Mouse (Mus musculus): Measurements from ENCODE around the gene Sec14l4. TPM values are rescaled to one million over a fixed set of nuclear protein-coding genes. Genes with fewer than 3 reads are reported as not detected.

The Sec14l4 gene
- not detected in 2 replicates for polyA plus RNA-seq (2016; fragmentation: Nextera tagmentation; extraction: Ambion mirVana)

GRCm38 (mm10) chr11:4031126-4031941, at the start of gene Sec14l4:
Gene Sec14l4 (plus strand): TSS chr11:4031462.
- Histone ChIP-seq H3K4me3 (no peak within 1 kb of the TSS), H3K27me3 (ENCODE audit: insufficient read depth, poor library complexity, severe bottlenecking) (peaks cover 18% of the 10 kb centered on the region), H3K36me3 (no peaks in the 10 kb centered on the region), H3K4me1 (replicated peaks) (0 out of 2 replicates have a peak, but pooled peaks cover 6% of the 10 kb centered on the region), H3K9me3 (no peaks in the 10 kb centered on the region), H3K27ac (no peak within 1 kb of the TSS)
- 38% methylated on average over 16 of the region's 16 CpGs for WGBS
- DNase-seq (ENCODE audit: low spot score), result no peak

- Histone ChIP-seq H3K27me3 (ENCODE audit: insufficient read depth, poor library complexity, severe bottlenecking) (peaks cover 23% of the 10 kb centered on the region), H3K27ac (no peak overlapping the region), H3K4me3 (no peak overlapping the region), H3K4me1 (replicated peaks) (peaks cover 32% of the 10 kb centered on the region), H3K9me3 (no peaks in the 10 kb centered on the region), H3K36me3 (peaks cover 51% of the 10 kb centered on the region)
- 72% methylated on average over 6 of the region's 6 CpGs for WGBS
- no peak for DNase-seq (ENCODE audit: low spot score)
Observed at GRCm38 (mm10) chr11:3981536-3981935, 49.7 kb upstream of the Sec14l4 start.

GRCm38 (mm10) chr11:3982275-3983209, 48.7 kb upstream of the Sec14l4 start:
- 66% methylated on average over 7 of the region's 7 CpGs for WGBS
- Histone ChIP-seq H3K4me3 (peak overlapping the region; percentile 55; the same call in 1 of the 2 replicates), H3K36me3 (peaks cover 41% of the 10 kb centered on the region), H3K9me3 (no peaks in the 10 kb centered on the region), H3K27ac (peak overlapping the region; percentile 66; the same call in 1 of the 2 replicates), H3K4me1 (replicated peaks) (peaks cover 32% of the 10 kb centered on the region), H3K27me3 (ENCODE audit: insufficient read depth, poor library complexity, severe bottlenecking) (peaks cover 23% of the 10 kb centered on the region)
- no peak for DNase-seq (ENCODE audit: low spot score)

- WGBS, result under 1% methylated on average over 36 of the region's 37 CpGs
Observed at GRCm38 (mm10) chr11:3983291-3983862, 47.9 kb upstream of the Sec14l4 start, which contains the start of gene Gal3st1. Gene Gal3st1 (plus strand): TSS chr11:3983636.

GRCm38 (mm10) chr11:3983863-3984745, 47.2 kb upstream of the Sec14l4 start:
- Histone ChIP-seq H3K27ac (peak overlapping the region; percentile 66), H3K36me3 (peaks cover 25% of the 10 kb centered on the region), H3K4me3 (peak overlapping the region; percentile 55), H3K9me3 (no peaks in the 10 kb centered on the region), H3K4me1 (replicated peaks) (peaks cover 32% of the 10 kb centered on the region), H3K27me3 (ENCODE audit: insufficient read depth, poor library complexity, severe bottlenecking) (peaks cover 23% of the 10 kb centered on the region)
- peak; percentile 30 for DNase-seq (ENCODE audit: low spot score)
- 9% methylated on average over 15 of the region's 15 CpGs for WGBS

More at GRCm38 (mm10) chr11:3983291-3983862, 47.9 kb upstream of the Sec14l4 start, which contains the start of gene Gal3st1:
- DNase-seq (ENCODE audit: low spot score), result peak; percentile 45
- H3K4me3 ChIP-seq, result peak within 1 kb of the TSS; percentile 55
- peaks cover 32% of the 10 kb centered on the region for H3K4me1 ChIP-seq (replicated peaks)
- no peaks in the 10 kb centered on the region for H3K9me3 ChIP-seq
- peak within 1 kb of the TSS; percentile 66 for H3K27ac ChIP-seq
- H3K36me3 ChIP-seq, result peaks cover 32% of the 10 kb centered on the region
- H3K27me3 ChIP-seq (ENCODE audit: insufficient read depth, poor library complexity, severe bottlenecking), result peaks cover 23% of the 10 kb centered on the region

- WGBS, result 53% methylated on average over 3 of the region's 3 CpGs
- no peak for DNase-seq (ENCODE audit: low spot score)
- no peaks in the 10 kb centered on the region for H3K36me3 ChIP-seq
- H3K4me1 ChIP-seq (replicated peaks), result peaks cover 3% of the 10 kb centered on the region
- no peak overlapping the region for H3K27ac ChIP-seq
- H3K4me3 ChIP-seq, result no peak overlapping the region
- H3K9me3 ChIP-seq, result no peaks in the 10 kb centered on the region
- peaks cover 4% of the 10 kb centered on the region; the same call in 1 of the 2 replicates for H3K27me3 ChIP-seq (ENCODE audit: insufficient read depth, poor library complexity, severe bottlenecking)
Observed at GRCm38 (mm10) chr11:3989748-3990147, 41.5 kb upstream of the Sec14l4 start.

GRCm38 (mm10) chr11:3993132-3993531, 38.1 kb upstream of the Sec14l4 start:
- no peaks in the 10 kb centered on the region for H3K9me3 ChIP-seq
- peaks cover 18% of the 10 kb centered on the region for H3K27me3 ChIP-seq (ENCODE audit: insufficient read depth, poor library complexity, severe bottlenecking)
- H3K4me1 ChIP-seq (replicated peaks), result peaks cover 5% of the 10 kb centered on the region
- no peaks in the 10 kb centered on the region for H3K36me3 ChIP-seq
- WGBS, result 78% methylated on average over 6 of the region's 6 CpGs
- H3K27ac ChIP-seq, result no peak overlapping the region
- DNase-seq (ENCODE audit: low spot score), result no peak
- H3K4me3 ChIP-seq, result no peak overlapping the region

GRCm38 (mm10) chr11:3993914-3994313, 37.3 kb upstream of the Sec14l4 start:
- no peak for DNase-seq (ENCODE audit: low spot score)
- Histone ChIP-seq H3K4me1 (replicated peaks) (peaks cover 12% of the 10 kb centered on the region), H3K27ac (no peak overlapping the region), H3K9me3 (no peaks in the 10 kb centered on the region), H3K36me3 (no peaks in the 10 kb centered on the region), H3K4me3 (no peak overlapping the region), H3K27me3 (ENCODE audit: insufficient read depth, poor library complexity, severe bottlenecking) (peaks cover 26% of the 10 kb centered on the region)
- 89% methylated on average over 6 of the region's 6 CpGs for WGBS

GRCm38 (mm10) chr11:3995511-3995910, 35.8 kb upstream of the Sec14l4 start:
- peaks cover 12% of the 10 kb centered on the region for H3K4me1 ChIP-seq (replicated peaks)
- DNase-seq (ENCODE audit: low spot score), result no peak
- H3K27me3 ChIP-seq (ENCODE audit: insufficient read depth, poor library complexity, severe bottlenecking), result peaks cover 42% of the 10 kb centered on the region
- no peaks in the 10 kb centered on the region for H3K9me3 ChIP-seq
- 89% methylated on average over 5 of the region's 5 CpGs for WGBS
- no peak overlapping the region for H3K27ac ChIP-seq
- H3K36me3 ChIP-seq, result no peaks in the 10 kb centered on the region
- no peak overlapping the region for H3K4me3 ChIP-seq

GRCm38 (mm10) chr11:3996840-3997239, 34.4 kb upstream of the Sec14l4 start:
- DNase-seq (ENCODE audit: low spot score), result no peak
- peaks cover 47% of the 10 kb centered on the region for H3K27me3 ChIP-seq (ENCODE audit: insufficient read depth, poor library complexity, severe bottlenecking)
- no peaks in the 10 kb centered on the region for H3K36me3 ChIP-seq
- H3K4me1 ChIP-seq (replicated peaks), result peaks cover 12% of the 10 kb centered on the region
- no peak overlapping the region for H3K4me3 ChIP-seq
- H3K27ac ChIP-seq, result no peak overlapping the region
- H3K9me3 ChIP-seq, result no peaks in the 10 kb centered on the region
- 86% methylated on average over 3 of the region's 3 CpGs for WGBS

GRCm38 (mm10) chr11:3997978-3998720, 33.1 kb upstream of the Sec14l4 start:
- H3K36me3 ChIP-seq, result no peaks in the 10 kb centered on the region
- H3K4me3 ChIP-seq, result peak overlapping the region; percentile 47
- peaks cover 12% of the 10 kb centered on the region for H3K4me1 ChIP-seq (replicated peaks)
- no peak overlapping the region for H3K27ac ChIP-seq
- peaks cover 47% of the 10 kb centered on the region for H3K27me3 ChIP-seq (ENCODE audit: insufficient read depth, poor library complexity, severe bottlenecking)
- WGBS, result 7% methylated on average over 66 of the region's 66 CpGs
- H3K9me3 ChIP-seq, result no peaks in the 10 kb centered on the region
- DNase-seq (ENCODE audit: low spot score), result peak; percentile 35
